Mouse (Mus musculus) stomach, embryonic 16.5 days (tissue): ENCODE measurements around the gene Evi2a. TPM values are rescaled to one million over a fixed set of nuclear protein-coding genes. Genes with fewer than 3 reads are reported as not detected.

Source experiments
- ATAC-seq: fragments of 200-750 bp; cut with Nextera tagmentation; 2 replicates; pipeline ENCODE4 v1.8.0; 2017; ENCODE audit warnings: moderate number of reproducible peaks, moderate TSS enrichment; ENCODE audit not compliant: insufficient read depth, low FRiP score
- H3K27ac ChIP-seq: fragments of 300-500 bp; sonication (generic); 2 replicates; pipeline ENCODE4 v1.5.1; 2014; ENCODE audit warnings: low read length
- H3K27me3 ChIP-seq: fragments of 300-500 bp; sonication (generic); 2 replicates; pipeline ENCODE4 v1.6.1; 2014; ENCODE audit warnings: low read length, control low read depth, mixed read lengths; ENCODE audit not compliant: control insufficient read depth, insufficient read depth
- H3K36me3 ChIP-seq: fragments of 300-500 bp; sonication (generic); 2 replicates; pipeline ENCODE4 v1.6.1; 2014; ENCODE audit warnings: low read length; ENCODE audit not compliant: control insufficient read depth, insufficient read depth
- H3K4me1 ChIP-seq: fragments of 300-500 bp; sonication (generic); 2 replicates; pipeline ENCODE4 v1.6.1; 2014; ENCODE audit warnings: low read length, control low read depth, mixed read lengths; ENCODE audit not compliant: control insufficient read depth, insufficient read depth
- H3K4me2 ChIP-seq: fragments of 300-500 bp; sonication (generic); 2 replicates; pipeline ENCODE4 v1.6.1; 2014; ENCODE audit warnings: low read depth, low read length, mixed read lengths
- H3K4me3 ChIP-seq: fragments of 300-500 bp; sonication (generic); replicated peaks from 2 replicates; pipeline ENCODE4 v1.5.1; 2014; ENCODE audit warnings: mild to moderate bottlenecking, low read length
- H3K9ac ChIP-seq: fragments of 300-500 bp; sonication (generic); 2 replicates; pipeline ENCODE4 v1.6.1; 2014; ENCODE audit warnings: low read length
- H3K9me3 ChIP-seq: fragments of 300-500 bp; sonication (generic); replicated peaks from 2 replicates; pipeline ENCODE4 v1.6.1; 2016; ENCODE audit warnings: low read length, control low read depth; ENCODE audit not compliant: control insufficient read depth
- WGBS: fragments of 180-500 bp; shearing (Covaris S2); extraction: QIAGEN DNeasy Blood & Tissue Kit; methylation state at CpG from one replicate; pipeline ENCODE4 v1.1.7; 2014; 5-methylcytosine and 5-hydroxymethylcytosine counted together
- polyA plus RNA-seq: library from polyadenylated mRNA; unstranded; fragments of >200 nt; fragmentation: Nextera tagmentation; extraction: Ambion mirVana; gene quantifications from 2 replicates; pipeline ENCODE4 v1.2.1, GENCODE M21; 2015

Evi2a gene
- polyA plus RNA-seq: 4.2 and 5.0 TPM in 2 replicates

DNA sequence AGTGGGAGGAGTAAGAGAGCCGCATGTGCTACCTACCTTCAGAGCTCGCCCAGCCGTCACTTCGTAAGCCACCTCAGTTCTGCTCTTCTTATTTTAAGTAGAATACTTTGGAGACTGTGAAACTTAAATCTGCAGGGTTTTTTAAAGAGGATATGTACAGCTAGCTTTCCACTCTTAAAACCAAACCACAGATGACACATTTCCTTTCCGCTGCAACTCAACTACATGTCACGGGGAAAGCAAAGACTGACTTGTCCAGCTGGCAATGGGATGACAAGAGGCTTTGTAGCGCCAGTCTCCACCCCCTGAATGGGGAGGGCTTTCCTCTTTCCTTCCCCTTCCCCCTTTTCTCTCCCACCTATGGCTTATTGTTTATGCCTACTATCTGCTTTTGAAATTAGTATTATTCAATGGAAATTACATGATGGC lies at the start of gene Evi2a, which contains the start of gene Evi2:
Gene Evi2a (minus strand): TSS at position 277 of the 429 bp plus-strand sequence.
Gene Evi2 (minus strand): TSS at position 257 of the 429 bp plus-strand sequence.
- no peaks in the 10 kb centered on the region for H3K9me3 ChIP-seq
- WGBS: 83% methylated on average over 7 of the region's 7 CpGs
- H3K27ac ChIP-seq: no peak within 1 kb of the TSS
- no peaks in the 10 kb centered on the region for H3K36me3 ChIP-seq
- no peak within 1 kb of the TSS for H3K4me3 ChIP-seq
- H3K4me1 ChIP-seq: peaks cover 8% of the 10 kb centered on the region; the same call in 1 of the 2 replicates
- no peak for ATAC-seq
- no peaks in the 10 kb centered on the region for H3K27me3 ChIP-seq
- no peak within 1 kb of the TSS for H3K9ac ChIP-seq
- H3K4me2 ChIP-seq: no peak within 1 kb of the TSS

DNA sequence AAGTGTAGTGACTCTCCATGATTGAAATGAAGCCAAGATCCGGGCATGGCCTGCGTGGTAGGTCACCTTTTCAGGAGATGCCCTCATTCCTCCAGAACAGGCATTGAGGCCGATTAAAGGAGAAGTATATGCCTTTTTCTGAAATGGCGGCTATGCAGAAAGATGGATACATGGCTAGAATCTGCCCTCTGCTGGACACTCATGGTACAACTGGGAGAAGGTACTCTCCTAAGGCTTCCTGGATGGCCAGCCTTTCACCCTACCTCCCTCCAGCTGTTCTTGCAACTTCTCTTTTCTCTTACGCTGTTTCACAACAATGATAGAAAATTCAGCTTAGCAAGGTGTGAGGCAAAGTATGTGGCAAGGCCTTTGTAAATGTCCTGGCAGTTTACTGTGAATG lies 47.3 kb upstream of the Evi2a start:
- Histone ChIP-seq H3K36me3 (0 out of 2 replicates have a peak, but pooled peaks cover 9% of the 10 kb centered on the region), H3K27ac (no peak overlapping the region), H3K4me3 (no peak overlapping the region), H3K9me3 (no peaks in the 10 kb centered on the region), H3K9ac (no peak overlapping the region), H3K27me3 (no peaks in the 10 kb centered on the region), H3K4me2 (no peak overlapping the region), H3K4me1 (no peaks in the 10 kb centered on the region)
- WGBS: 46% methylated on average over 5 of the region's 5 CpGs
- ATAC-seq: peak; percentile 25; the same call in 1 of the 2 replicates

DNA sequence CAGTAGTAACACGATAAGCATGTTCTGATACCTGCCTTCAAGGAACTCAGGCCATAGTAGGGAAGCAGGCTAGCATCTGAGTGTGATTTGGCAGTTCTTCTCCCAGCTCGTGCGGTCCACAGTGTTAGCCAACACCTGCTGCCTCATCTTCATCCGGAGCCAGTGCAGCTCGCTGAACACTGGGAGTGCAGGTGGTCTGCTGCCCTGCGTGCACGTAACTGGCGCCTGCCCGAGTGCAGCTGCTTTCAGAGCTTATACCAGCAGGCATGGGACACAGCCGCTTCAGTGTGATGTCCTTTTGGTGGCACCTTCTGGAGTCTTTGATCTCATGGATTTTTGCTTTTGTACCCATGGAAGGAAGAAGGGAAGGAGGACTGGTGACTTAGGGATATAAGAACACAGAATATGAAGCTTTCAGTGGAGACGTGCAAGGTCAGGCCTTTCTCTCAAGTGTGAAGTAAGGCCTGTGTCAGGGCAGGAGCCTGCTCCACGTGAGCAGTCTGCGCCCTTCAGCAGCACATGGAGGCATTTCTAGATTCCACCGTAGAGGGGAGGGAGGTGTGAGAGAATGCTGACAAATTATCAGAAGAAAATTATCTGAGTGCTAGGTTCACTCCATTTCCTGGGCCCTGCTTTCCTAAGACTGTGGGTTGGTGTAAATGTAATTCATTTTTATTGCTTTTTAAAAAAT lies 45.1 kb upstream of the Evi2a start:
- no peaks in the 10 kb centered on the region for H3K27me3 ChIP-seq
- no peak for ATAC-seq
- H3K27ac ChIP-seq: no peak overlapping the region
- H3K9me3 ChIP-seq: no peaks in the 10 kb centered on the region
- no peak overlapping the region for H3K9ac ChIP-seq
- WGBS: 86% methylated on average over 14 of the region's 14 CpGs
- no peak overlapping the region for H3K4me3 ChIP-seq
- no peaks in the 10 kb centered on the region for H3K4me1 ChIP-seq
- no peak overlapping the region for H3K4me2 ChIP-seq
- peaks cover 12% of the 10 kb centered on the region; the same call in 1 of the 2 replicates for H3K36me3 ChIP-seq

DNA sequence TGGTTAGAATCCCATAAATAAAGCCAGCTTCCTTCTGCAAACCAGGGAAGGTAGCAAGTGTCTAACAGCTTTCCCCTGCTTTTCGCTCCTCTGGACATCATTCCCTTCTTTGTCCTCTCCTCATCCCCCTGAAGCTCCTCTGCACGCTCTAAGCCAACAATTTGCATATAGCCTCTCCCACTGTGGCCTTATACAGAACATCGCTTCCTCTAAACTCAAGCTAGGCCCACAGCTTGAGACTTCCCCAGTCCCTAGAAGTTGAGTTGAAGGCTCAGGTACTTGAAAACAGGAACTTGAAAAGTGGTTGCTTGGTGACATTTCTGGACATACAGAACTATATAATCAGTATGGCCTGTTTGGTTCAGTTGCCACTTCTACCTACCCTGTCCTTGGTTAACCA lies 43.4 kb upstream of the Evi2a start:
- 80% methylated on average over 3 of the region's 3 CpGs for whole genome bisulfite sequencing
- Histone ChIP-seq H3K4me3 (no peak overlapping the region), H3K27ac (no peak overlapping the region), H3K27me3 (no peaks in the 10 kb centered on the region), H3K4me2 (no peak overlapping the region), H3K36me3 (peaks cover 13% of the 10 kb centered on the region; the same call in 1 of the 2 replicates), H3K4me1 (no peaks in the 10 kb centered on the region), H3K9me3 (no peaks in the 10 kb centered on the region), H3K9ac (no peak overlapping the region)
- ATAC-seq: no peak

DNA sequence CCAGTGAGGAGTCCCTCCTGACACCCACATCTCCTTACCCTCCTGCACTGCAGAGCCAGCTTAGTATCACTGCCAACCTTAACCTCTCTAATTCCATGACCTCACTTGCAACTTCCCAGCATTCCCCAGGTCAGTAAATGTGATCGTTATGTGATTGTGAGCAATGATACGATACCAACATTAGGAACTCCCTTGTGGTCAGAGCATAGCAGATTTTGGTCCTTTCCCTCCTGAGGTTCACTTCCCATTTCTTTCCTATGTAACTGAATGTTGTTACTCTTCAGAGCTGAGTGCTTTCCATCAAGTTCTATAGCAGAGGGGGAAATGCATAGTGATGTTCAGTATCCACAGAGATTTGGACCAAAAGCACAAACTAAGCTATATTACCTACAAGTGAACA lies 39.9 kb upstream of the Evi2a start:
- ATAC-seq: no peak

DNA sequence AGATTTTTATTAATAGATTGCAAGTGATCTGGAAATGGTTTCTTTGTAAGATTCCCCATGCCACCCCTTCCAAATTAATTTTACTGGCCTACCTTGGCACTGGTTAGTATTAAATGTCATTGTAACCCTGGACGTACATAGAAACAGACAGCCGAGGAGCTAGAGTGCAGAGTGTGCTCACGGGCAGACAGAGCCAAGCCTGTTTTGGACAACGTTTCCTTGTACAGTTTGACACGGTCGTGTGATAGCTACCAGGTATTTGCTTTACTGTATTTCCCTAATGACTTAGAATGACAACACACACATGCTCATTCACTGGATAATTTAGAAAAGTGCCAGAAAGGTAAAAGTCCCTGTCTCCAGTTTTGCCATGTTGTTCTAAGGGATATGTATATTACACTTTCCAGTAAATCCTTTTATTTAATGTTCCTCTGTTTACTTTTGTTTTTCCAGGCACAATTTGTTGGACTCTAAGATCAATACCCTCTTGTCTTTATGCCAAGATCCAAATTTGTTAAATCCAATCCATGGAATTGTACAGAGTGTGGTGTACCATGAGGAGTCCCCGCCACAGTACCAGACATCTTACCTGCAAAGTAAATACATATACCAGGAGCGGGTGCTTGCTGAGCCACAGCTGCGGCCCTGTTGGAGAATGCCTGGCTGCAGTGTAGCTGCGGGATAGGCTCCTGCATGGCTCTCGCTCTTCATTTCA lies 37.9 kb upstream of the Evi2a start:
- Histone ChIP-seq H3K36me3 (peaks cover 20% of the 10 kb centered on the region), H3K4me2 (no peak overlapping the region)
- WGBS: 79% methylated on average over 11 of the region's 11 CpGs

More for the DNA sequence above, 39.9 kb upstream of the Evi2a start:
- Histone ChIP-seq H3K36me3 (peaks cover 20% of the 10 kb centered on the region), H3K4me3 (no peak overlapping the region), H3K27me3 (no peaks in the 10 kb centered on the region), H3K9ac (no peak overlapping the region), H3K4me2 (no peak overlapping the region), H3K4me1 (no peaks in the 10 kb centered on the region), H3K27ac (no peak overlapping the region), H3K9me3 (no peaks in the 10 kb centered on the region)
- 87% methylated on average over 2 of the region's 2 CpGs for WGBS

DNA sequence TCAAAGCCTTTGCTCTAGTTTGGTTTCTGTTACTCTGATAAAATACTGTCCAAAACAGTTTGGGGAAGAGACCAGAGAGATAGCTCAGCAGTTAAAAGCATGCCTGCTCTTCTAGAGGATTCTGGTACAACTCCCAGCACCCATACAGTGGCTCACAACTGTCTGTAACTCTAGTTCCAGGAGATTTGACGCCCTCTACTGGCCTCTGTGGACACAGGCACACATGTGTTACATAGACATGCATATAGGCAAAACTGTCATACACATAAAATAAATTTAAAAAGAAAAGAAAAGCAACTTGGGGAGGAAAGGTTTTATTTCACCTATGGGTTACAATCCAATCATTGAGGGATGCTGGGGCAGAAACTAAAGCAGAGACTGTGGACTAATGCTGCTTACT lies 36.5 kb upstream of the Evi2a start:
- H3K4me3 ChIP-seq: no peak overlapping the region
- ATAC-seq: no peak
- WGBS: 54% methylated on average over 1 of the region's 1 CpGs
- H3K4me1 ChIP-seq: no peaks in the 10 kb centered on the region
- H3K4me2 ChIP-seq: no peak overlapping the region
- no peaks in the 10 kb centered on the region for H3K27me3 ChIP-seq
- H3K27ac ChIP-seq: no peak overlapping the region
- H3K9ac ChIP-seq: no peak overlapping the region
- peaks cover 20% of the 10 kb centered on the region for H3K36me3 ChIP-seq
- no peaks in the 10 kb centered on the region for H3K9me3 ChIP-seq

More for the DNA sequence above, 37.9 kb upstream of the Evi2a start:
- Histone ChIP-seq H3K9me3 (no peaks in the 10 kb centered on the region), H3K27ac (no peak overlapping the region), H3K4me1 (no peaks in the 10 kb centered on the region), H3K9ac (no peak overlapping the region), H3K27me3 (no peaks in the 10 kb centered on the region), H3K4me3 (no peak overlapping the region)
- ATAC-seq: no peak

DNA sequence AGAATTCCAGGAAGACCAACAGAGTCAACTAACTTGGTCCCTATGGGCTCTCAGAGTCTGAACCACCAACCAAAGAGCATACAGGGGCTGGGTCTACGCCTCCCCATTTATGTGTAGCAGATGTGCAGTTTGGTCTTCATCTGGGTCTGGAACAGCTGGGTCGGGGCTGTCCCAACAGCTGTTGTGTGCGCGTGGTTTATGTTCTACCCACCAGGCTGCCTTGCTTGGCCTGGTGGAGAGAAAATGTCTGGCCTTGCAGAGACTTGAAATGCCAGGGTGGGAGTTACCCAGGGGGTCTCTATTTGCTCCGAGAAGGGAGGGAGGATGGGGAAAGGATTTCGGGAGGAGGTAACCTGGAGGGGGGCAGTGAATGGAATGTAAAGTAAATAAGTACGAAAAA lies 33.1 kb upstream of the Evi2a start:
- H3K9me3 ChIP-seq: no peaks in the 10 kb centered on the region
- H3K9ac ChIP-seq: no peak overlapping the region
- no peaks in the 10 kb centered on the region for H3K27me3 ChIP-seq
- peaks cover 23% of the 10 kb centered on the region for H3K36me3 ChIP-seq
- 91% methylated on average over 7 of the region's 7 CpGs for WGBS
- no peaks in the 10 kb centered on the region for H3K4me1 ChIP-seq
- H3K4me2 ChIP-seq: no peak overlapping the region
- no peak for ATAC-seq
- H3K27ac ChIP-seq: no peak overlapping the region
- H3K4me3 ChIP-seq: no peak overlapping the region

DNA sequence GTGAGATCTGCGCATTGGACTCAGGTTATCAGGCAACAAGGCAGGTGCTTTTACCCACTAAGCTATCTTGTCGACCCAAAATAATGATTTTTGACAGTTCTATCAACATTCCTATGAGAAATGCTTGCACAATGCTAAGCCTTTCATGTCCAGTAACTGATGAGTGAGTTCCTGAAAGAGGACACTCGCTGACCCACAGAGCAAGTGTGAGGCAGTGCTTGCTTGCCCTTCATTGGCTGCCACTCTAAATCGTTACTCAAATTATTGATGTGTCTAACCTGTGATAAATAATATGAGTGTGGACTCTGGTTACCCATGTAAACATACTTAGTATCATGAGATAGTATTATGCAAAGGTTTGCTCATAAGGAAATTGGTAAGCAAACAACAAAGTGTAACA lies 30.1 kb upstream of the Evi2a start:
- H3K9me3 ChIP-seq: no peaks in the 10 kb centered on the region
- ATAC-seq: no peak
- H3K4me3 ChIP-seq: no peak overlapping the region
- H3K27ac ChIP-seq: no peak overlapping the region
- no peaks in the 10 kb centered on the region for H3K27me3 ChIP-seq
- H3K36me3 ChIP-seq: peaks cover 8% of the 10 kb centered on the region
- H3K4me2 ChIP-seq: no peak overlapping the region
- no peaks in the 10 kb centered on the region for H3K4me1 ChIP-seq
- H3K9ac ChIP-seq: no peak overlapping the region
- WGBS: 85% methylated on average over 4 of the region's 4 CpGs
